Mouse (Mus musculus): ENCODE results near the gene Bcar1.

Gene Bcar1

DNA sequence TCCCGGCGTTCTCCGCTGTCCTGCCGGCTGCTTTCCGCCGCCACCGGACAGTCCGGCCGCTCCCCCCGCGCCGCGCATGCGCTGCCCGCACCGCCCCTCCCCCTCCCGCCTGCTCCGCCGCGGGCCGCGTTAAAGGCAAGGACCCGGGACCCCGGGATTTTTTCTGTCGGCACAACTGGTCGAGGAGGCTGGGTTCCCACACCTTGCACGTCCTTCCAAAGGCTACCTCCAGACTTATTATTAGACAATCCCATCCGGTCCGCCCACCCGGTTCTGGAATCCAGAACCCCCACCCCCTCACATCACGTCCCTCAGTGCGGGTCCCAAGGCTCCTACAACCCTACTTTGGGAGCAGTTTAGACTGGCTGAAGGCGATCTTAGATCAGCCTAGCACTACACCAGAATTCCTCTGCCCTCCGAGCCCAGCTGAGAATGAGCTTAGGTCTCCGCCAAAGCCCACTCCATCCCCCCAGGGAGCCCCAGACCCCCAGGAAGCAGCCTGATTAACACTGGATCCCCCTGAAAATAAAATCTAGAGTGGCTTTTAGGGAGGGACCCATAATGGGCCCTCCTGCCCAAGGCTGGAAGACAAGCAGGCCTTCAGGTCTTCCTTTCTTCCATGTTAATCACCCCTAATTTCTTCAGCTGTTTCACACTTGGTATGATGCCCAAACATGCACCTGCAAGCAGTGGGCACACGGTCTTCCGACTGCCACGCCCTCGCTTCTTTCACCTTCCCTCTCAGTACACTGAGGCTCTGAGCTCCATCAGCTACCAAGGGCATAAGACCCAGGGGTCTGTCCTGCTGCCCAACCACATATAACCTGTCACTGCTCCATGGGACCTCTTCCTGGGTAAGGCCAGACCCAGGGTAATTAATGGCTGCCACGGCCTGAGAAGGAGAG is at the start of gene Bcar1:
Gene Bcar1, minus strand, starts transcription at position 18 of the 905 bp plus-strand sequence.
- DNase-seq (ENCODE audit: low read depth), result no peak

DNA sequence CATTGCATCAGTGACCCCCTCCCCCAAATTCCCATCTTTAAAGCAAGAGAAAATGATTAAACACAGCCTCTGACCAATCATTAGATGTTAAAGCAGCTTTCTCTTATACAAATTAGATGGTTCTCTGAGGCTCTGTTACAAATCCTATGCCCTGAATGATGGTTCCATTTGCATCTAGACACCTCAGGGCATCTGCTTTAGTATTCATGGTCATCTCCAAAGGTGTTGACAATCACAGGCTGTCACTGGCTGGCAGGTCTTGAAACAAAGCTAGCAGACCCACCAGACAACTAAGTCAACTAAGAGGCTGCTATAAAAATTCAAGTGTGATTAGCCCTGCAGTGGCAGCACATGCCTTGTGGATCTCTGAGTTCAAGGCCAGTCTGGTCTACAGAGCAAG is 46.0 kb upstream of the Bcar1 start:
- DNase-seq (ENCODE audit: low read depth), result no peak

DNA sequence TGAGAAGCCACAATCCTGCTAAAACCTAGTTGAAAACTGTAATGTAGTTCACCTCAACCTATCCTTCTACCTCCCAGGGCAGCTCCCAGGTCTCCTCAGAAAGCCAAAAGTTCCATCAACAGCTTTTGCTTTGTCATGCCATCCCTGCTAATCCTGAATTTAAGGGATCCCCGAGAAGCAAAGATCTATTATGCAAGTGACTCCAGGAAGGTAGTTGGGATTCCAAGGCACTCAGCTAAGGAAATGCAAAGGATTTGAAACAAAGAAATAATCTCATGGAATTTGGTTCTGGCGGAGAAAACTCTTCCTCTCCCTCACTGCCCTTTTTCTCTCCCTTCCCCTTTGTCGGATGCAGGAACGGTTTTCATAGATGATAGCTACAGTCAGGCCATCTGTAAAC is 45.6 kb upstream of the Bcar1 start:
- no peak for DNase-seq (ENCODE audit: low read depth)

DNA sequence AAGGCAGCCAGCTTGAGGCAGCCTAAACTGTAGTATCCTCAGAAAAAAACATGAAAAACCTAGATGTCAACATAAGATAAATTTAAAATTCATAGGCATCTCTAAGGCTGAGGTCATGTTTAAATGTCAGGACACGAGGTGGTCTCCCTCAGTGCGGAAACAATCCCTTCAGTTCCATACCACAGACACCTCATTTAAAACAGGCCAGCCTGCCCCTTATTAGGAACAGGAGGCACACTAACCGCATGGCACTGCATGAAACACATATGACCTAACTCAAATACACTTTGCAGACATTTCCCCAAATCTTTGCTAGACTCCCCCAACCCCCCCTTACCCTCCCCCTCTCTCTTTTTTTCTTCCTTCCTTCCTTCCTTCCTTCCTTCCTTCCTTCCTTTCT is 44.9 kb upstream of the Bcar1 start:
- DNase-seq (ENCODE audit: low read depth), result no peak

DNA sequence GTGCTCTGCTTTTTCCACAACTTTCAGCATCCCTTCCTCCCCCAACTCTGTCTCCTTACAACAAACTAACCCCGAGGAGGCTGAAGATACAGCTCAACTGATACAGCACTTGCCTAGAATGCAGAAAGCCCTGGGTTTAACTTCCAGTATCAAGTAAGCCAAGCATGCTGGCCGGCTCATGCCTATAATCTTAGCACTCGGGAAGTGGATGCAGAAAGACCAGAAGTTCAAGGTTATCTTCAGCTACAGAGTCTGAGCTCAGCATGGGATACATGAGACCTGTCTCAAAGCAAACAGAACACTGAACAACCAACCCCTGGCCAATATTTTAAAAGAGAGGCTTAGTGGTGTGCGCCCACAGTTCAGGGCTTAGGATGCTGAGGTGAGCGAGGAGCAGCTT is 44.5 kb upstream of the Bcar1 start:
- no peak for DNase-seq (ENCODE audit: low read depth)

- DNase-seq (ENCODE audit: low read depth), result no peak
These were observed 44.1 kb upstream of the Bcar1 start for GRCm38 (mm10) chr8:111787683-111788082.

- no peak for DNase-seq (ENCODE audit: low read depth)
These were observed 43.3 kb upstream of the Bcar1 start for GRCm38 (mm10) chr8:111786701-111787588.

DNA sequence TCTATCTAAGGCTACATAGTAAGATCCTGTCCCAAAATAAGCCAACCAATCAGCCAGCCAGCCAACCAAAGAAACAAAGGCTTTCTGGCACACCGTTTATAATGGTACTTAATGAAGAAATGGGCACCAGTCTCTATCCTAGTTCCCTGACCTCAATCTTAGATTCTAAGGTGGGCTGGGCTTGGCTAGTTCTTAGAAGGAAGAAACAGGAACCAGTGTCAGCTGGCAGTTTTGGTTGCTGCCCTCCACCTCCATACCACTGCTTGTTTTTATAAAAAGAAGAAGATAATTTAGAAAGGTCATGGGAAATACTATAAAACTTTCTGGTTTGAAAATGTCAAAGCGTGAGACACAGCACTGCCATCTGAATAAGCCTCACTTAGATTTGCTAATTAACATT is 42.5 kb upstream of the Bcar1 start:
- DNase-seq (ENCODE audit: low read depth), result no peak

DNA sequence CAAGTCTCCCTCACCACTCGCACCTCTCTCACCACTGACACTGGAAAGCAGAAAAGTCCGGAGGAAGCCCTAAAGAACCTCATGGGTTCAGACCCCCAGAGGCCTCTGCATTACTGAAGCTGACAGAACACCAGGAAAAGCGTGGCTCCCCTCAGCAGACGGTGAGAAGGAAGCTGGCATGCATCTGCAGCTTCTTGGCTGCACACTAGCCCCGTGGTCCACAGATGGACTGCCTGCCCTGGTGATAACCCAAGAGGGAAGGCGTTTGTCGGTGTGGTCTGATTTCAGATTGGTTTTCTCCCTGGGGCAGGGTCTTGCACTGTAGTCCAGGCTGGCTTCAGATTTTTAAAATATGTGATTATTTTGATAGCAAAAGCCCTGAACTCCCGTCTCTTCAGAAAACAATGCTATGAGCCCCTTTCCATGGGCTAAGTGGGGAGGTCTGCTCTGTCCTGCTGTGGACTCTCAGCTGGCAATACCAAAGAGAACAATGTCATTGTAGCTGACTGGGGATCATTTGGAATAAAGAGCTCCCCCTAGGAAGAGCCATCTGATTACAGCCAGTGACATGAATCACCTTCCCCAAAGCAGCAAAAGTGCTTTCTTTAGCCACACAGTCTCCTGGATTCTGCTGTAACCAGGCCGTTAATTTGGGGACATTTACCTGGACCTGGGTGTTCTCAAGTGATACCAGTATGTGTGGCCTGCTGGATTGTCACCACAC is 39.2 kb upstream of the Bcar1 start:
- no peak for DNase-seq (ENCODE audit: low read depth)

GRCm38 (mm10) chr8:111782161-111782560 is 38.6 kb upstream of the Bcar1 start:
- no peak for DNase-seq (ENCODE audit: low read depth)

DNA sequence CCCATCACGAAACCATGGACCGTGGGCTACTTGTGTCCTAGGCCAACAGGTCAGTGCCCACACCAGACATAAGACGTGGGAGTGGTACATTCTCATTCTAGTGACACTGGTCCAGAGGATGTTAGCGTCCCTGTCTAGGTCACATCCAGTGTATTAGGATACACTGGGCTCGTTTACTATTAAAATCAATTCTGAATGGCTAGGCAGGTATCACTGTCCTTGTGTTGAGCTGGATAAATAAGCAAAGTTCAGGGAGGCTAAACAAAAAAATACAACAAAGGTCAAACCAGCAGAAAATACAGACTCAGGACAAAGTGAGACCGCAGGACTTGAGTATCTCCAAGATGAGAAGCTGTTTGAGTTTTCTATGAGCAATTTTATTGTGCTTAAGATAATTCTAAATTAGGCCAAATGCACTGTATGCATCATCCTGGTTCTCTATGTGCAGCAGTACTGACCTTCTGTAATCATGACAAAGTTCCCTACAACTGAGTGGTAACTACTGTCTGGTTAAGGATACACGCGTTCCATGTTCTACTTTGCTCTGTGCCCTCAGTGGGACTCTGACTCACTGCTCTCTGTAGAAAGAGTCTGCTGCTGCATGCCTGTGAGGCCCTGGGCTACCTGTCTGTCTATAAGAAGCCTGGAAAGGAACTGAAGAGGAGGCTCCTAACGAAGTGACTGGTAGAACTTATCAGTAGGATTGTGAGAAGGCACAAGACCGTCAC is 37.3 kb upstream of the Bcar1 start:
- no peak for DNase-seq (ENCODE audit: low read depth)

- peak; percentile 46 for DNase-seq (ENCODE audit: low read depth)
These were observed 36.1 kb upstream of the Bcar1 start for GRCm38 (mm10) chr8:111779690-111780089.

GRCm38 (mm10) chr8:111778801-111779200 is 35.2 kb upstream of the Bcar1 start:
- DNase-seq (ENCODE audit: low read depth), result no peak

- DNase-seq (ENCODE audit: low read depth), result no peak
These were observed 32.9 kb upstream of the Bcar1 start for GRCm38 (mm10) chr8:111776492-111776891.

- no peak for DNase-seq (ENCODE audit: low read depth)
These were observed 32.2 kb upstream of the Bcar1 start for GRCm38 (mm10) chr8:111775766-111776165.

DNA sequence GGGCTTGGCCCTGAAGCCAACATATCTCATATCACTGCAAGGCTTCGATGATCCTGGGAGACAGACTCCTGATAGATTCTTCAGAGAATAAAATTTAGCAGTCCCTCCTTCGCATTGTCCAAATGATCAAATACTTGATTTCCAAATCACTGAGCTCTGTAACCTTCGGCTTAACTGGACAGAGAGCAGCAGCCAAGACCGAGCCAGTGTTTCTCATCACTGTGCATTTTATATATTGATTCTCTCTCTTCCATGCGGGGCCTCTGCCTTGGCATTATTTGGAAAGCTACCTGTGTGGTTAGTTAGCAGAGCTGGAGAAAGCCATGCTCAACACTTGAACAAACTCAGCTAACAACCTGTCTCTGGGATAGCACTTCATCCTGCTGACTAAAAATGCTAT is 29.9 kb upstream of the Bcar1 start:
- no peak for DNase-seq (ENCODE audit: low read depth)

GRCm38 (mm10) chr8:111773057-111773456 is 29.4 kb upstream of the Bcar1 start:
- DNase-seq (ENCODE audit: low read depth), result no peak

DNA sequence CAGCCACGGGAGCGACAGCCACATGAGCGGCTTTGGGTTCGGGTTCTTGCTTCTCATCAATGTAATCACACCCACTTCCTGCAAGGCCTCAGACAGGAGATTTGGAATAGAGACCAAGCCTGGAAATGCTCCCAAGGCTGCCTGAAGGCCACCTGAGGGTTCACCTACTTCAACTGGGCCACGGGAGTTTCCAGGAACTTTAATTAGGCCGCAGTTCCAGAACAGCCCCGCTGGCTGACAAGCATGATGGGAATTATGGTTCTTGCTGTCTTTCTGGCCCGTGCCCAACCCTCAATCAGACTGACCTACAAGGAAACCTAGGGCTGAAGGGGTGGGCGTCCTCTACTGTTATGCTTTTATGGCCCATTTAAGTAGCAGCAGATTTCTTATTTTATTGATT is 28.5 kb upstream of the Bcar1 start:
- DNase-seq (ENCODE audit: low read depth), result no peak

DNA sequence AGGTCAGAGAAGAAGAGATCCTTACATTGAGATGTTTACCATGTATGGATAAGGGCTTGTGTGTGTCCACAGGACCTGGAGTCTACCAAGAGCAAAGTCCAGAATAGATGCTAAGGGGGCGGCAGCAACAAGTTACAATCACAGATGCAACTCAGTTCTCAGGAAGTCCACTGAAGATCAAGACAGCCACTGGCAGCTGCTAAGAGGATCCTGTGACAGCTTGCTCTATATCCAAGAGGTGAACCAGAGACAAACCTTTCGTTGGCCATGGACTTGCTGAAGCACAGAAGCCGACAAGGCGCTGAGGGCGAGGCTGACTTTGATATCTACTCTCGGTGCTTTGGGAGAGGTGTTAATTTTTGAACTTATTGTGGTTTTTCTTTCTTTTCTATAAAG is 28.0 kb upstream of the Bcar1 start:
- no peak for DNase-seq (ENCODE audit: low read depth)

GRCm38 (mm10) chr8:111770958-111771624 is 27.5 kb upstream of the Bcar1 start:
- no peak for DNase-seq (ENCODE audit: low read depth)

Data from fibroblast of lung, adult 2 months (primary cell).